Mouse (Mus musculus) brown adipose tissue, adult 24 weeks (tissue): ENCODE measurements around the gene Olfr571. TPM values are rescaled to one million over a fixed set of nuclear protein-coding genes. Genes with fewer than 3 reads are reported as not detected.

Source experiments
- H3K27ac ChIP-seq: fragments of 200-500 bp; replicated peaks from 2 replicates; pipeline ENCODE4 v1.5.1; 2012; ENCODE audit warnings: low read depth, mild to moderate bottlenecking, low read length
- H3K4me1 ChIP-seq: fragments of 200-500 bp; 2 replicates; pipeline ENCODE4 v1.6.1; 2012; ENCODE audit warnings: low read length, mixed read lengths; ENCODE audit not compliant: control insufficient read depth, insufficient read depth, insufficient read length
- H3K4me3 ChIP-seq: fragments of 200-500 bp; 2 replicates; pipeline ENCODE4 v1.5.1; 2012; ENCODE audit warnings: low read depth, mild to moderate bottlenecking, low read length, moderate library complexity; ENCODE audit not compliant: insufficient read depth
- polyA plus RNA-seq: library from polyadenylated mRNA; stranded (reverse); fragments of >200 nt; gene quantifications from 2 replicates; pipeline ENCODE4 v1.2.4, GENCODE M21; 2012; ENCODE audit not compliant: missing spikeins, insufficient read depth, insufficient read length

The Olfr571 gene
- polyA plus RNA-seq, 1 experiment = 0.28 TPM

GRCm38 (mm10) chr7:102858665-102859064 lies 58.7 kb downstream of the Olfr571 start, which contains the start of gene Olfr566:
Olfr566 (minus strand) TSS chr7:102858765.
- H3K4me1 ChIP-seq = no peaks in the 10 kb centered on the region
- no peak within 1 kb of the TSS for H3K4me3 ChIP-seq
- no peak within 1 kb of the TSS for H3K27ac ChIP-seq

- H3K4me3 ChIP-seq = no peak overlapping the region
- no peaks in the 10 kb centered on the region for H3K4me1 ChIP-seq
- no peak overlapping the region for H3K27ac ChIP-seq
Measured at GRCm38 (mm10) chr7:102855807-102856206, 61.5 kb downstream of the Olfr571 start.

Other genes starting within 250 kb of the Olfr571 start
- gene Trim68, start 230.2 kb downstream of the Olfr571 start, polyA plus RNA-seq = 6.3 and 7.5 TPM in 2 replicates
- not detected in 2 replicates for gene Olfr557, start 221.6 kb downstream of the Olfr571 start, polyA plus RNA-seq
- 1.3 and 2.3 TPM in 2 replicates for gene Olfr558, start 215.3 kb downstream of the Olfr571 start, polyA plus RNA-seq
- gene Olfr33, start 198.5 kb downstream of the Olfr571 start, polyA plus RNA-seq = not detected in 2 replicates
- gene Olfr559, start 190.0 kb downstream of the Olfr571 start, polyA plus RNA-seq = not detected in 2 replicates
- gene Olfr560, start 158.2 kb downstream of the Olfr571 start, polyA plus RNA-seq = not detected in 2 replicates
- 1.3 TPM in 1 of 2 replicates, not detected in the other for gene Olfr78, start 158.1 kb downstream of the Olfr571 start, polyA plus RNA-seq
- gene Olfr561, start 146.3 kb downstream of the Olfr571 start, polyA plus RNA-seq = not detected in 2 replicates
- gene Olfr564, start 114.1 kb downstream of the Olfr571 start, polyA plus RNA-seq = not detected in 2 replicates
- gene Olfr566, start 58.8 kb downstream of the Olfr571 start, polyA plus RNA-seq = not detected in 2 replicates
- gene Olfr568, start 40.4 kb downstream of the Olfr571 start, polyA plus RNA-seq = not detected in 2 replicates
- gene Olfr569, start 26.7 kb downstream of the Olfr571 start, polyA plus RNA-seq = not detected in 2 replicates
- gene Olfr570, start 23.0 kb downstream of the Olfr571 start, polyA plus RNA-seq = not detected in 2 replicates
- not detected in 2 replicates for gene Olfr572, start 6.9 kb upstream of the Olfr571 start, polyA plus RNA-seq
- not detected in 2 replicates for gene Olfr573-ps1, start 25.0 kb upstream of the Olfr571 start, polyA plus RNA-seq
- not detected in 2 replicates for gene Olfr574, start 30.9 kb upstream of the Olfr571 start, polyA plus RNA-seq
- gene Olfr575, start 41.2 kb upstream of the Olfr571 start, polyA plus RNA-seq = not detected in 2 replicates
- gene Olfr576, start 45.1 kb upstream of the Olfr571 start, polyA plus RNA-seq = not detected in 2 replicates
- gene Olfr577, start 58.4 kb upstream of the Olfr571 start, polyA plus RNA-seq = not detected in 2 replicates
- not detected in 2 replicates for gene Olfr578, start 71.8 kb upstream of the Olfr571 start, polyA plus RNA-seq
- gene Olfr582, start 120.5 kb upstream of the Olfr571 start, polyA plus RNA-seq = not detected in 2 replicates
- not detected in 2 replicates for gene Olfr583, start 133.8 kb upstream of the Olfr571 start, polyA plus RNA-seq
- not detected in 2 replicates for gene Olfr584, start 164.3 kb upstream of the Olfr571 start, polyA plus RNA-seq
- gene Olfr585, start 180.2 kb upstream of the Olfr571 start, polyA plus RNA-seq = not detected in 2 replicates
- not detected in 2 replicates for gene Olfr586, start 208.1 kb upstream of the Olfr571 start, polyA plus RNA-seq
- gene Olfr588-ps1, start 223.3 kb upstream of the Olfr571 start, polyA plus RNA-seq = not detected in 2 replicates
- gene Olfr589, start 238.8 kb upstream of the Olfr571 start, polyA plus RNA-seq = not detected in 2 replicates